Mouse (Mus musculus): ENCODE measurements around the gene Slc9a3r1.

DNA sequence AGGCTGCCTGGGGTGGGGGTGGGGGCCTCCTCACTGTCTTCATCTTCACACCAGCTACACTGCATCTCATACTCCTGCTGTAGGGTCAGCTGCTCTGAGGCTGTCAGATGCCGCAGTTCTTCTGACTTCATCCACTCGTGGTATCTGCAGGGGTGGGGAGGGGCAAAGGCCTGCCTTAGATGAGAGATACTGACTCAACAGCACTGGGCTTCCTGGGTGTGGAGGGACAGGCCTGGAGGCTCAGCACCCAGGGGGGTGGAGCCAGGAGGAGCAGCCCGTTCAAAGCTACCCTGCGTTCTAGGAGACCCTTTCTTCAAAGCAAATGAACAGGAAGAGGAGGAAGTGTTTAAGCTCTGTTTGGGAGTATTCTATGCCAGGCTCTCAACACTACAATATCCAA is 21.8 kb downstream of the Slc9a3r1 start:
- TF ChIP-seq POLR2A (IDR thresholded peaks at IDR 0.05; ENCODE audit: extremely low read depth, insufficient read depth, low read length) (no peak), CTCF (IDR thresholded peaks at IDR 0.05; ENCODE audit: extremely low read depth, insufficient read depth, low read length) (no peak)

Measured in cortical plate, adult 2 months (tissue).